Mouse (Mus musculus): Measurements from ENCODE around the gene Crat.

GRCm38 (mm10) chr2:30419112-30419511, 3.5 kb upstream of the Crat start:
- TF ChIP-seq POLR2A (IDR thresholded peaks at IDR 0.05; ENCODE audit: insufficient read depth, low read depth, low read length) (no peak), CTCF (IDR thresholded peaks at IDR 0.05; ENCODE audit: insufficient read depth, low read depth, low read length) (no peak)
